Mouse (Mus musculus): ENCODE measurements at regions not wholly inside any gene's neighbourhood (a gene's known extent, or its start where the extent isn't known, plus 50 kb on each side); places are given as distances from the start of the nearest gene placed in this dataset.
A peak's percentile ranks its signal among the peaks of the same experiment; 100 is the strongest.

- Histone ChIP-seq H3K4me2 (no peak overlapping the region), H3K27ac (ENCODE audit: low read depth) (no peak overlapping the region), H3K9me3 (ENCODE audit: low read depth, low read length) (no peaks in the 10 kb centered on the region), H3K4me3 (ENCODE audit: low read depth, low read length) (no peak overlapping the region), H3K27me3 (ENCODE audit: insufficient read depth, low read length) (no peaks in the 10 kb centered on the region), H3K36me3 (ENCODE audit: insufficient read depth) (no peaks in the 10 kb centered on the region), H3K9ac (no peak overlapping the region), H3K4me1 (ENCODE audit: insufficient read depth) (no peaks in the 10 kb centered on the region)
- 2% methylated on average over 4 of the region's 4 CpGs for WGBS
- no peak for TF ChIP-seq CTCF (IDR thresholded peaks at IDR 0.05; ENCODE audit: low read depth)
- DNase-seq = no peak
- no peak for ATAC-seq (ENCODE audit: insufficient read depth)
These were observed 528.1 kb downstream of the Gm9195 start for GRCm38 (mm10) chr14:71963389-71964169.

GRCm38 (mm10) chr14:71948701-71949100 lies 542.9 kb downstream of the Gm9195 start:
- no peak for ATAC-seq (ENCODE audit: insufficient read depth)
- Histone ChIP-seq H3K27me3 (ENCODE audit: insufficient read depth, low read length) (no peaks in the 10 kb centered on the region), H3K9ac (no peak overlapping the region), H3K9me3 (ENCODE audit: low read depth, low read length) (no peaks in the 10 kb centered on the region), H3K4me2 (no peak overlapping the region), H3K36me3 (ENCODE audit: insufficient read depth) (no peaks in the 10 kb centered on the region), H3K4me3 (ENCODE audit: low read depth, low read length) (no peak overlapping the region), H3K27ac (ENCODE audit: low read depth) (no peak overlapping the region), H3K4me1 (ENCODE audit: insufficient read depth) (no peaks in the 10 kb centered on the region)
- no peak for DNase-seq
- 76% methylated on average over 2 of the region's 2 CpGs for WGBS
- TF ChIP-seq CTCF (IDR thresholded peaks at IDR 0.05; ENCODE audit: low read depth) = no peak

GRCm38 (mm10) chr14:71937157-71937485 lies 554.5 kb downstream of the Gm9195 start:
- Histone ChIP-seq H3K9ac (no peak overlapping the region), H3K9me3 (ENCODE audit: low read depth, low read length) (no peaks in the 10 kb centered on the region), H3K4me3 (ENCODE audit: low read depth, low read length) (no peak overlapping the region), H3K4me1 (ENCODE audit: insufficient read depth) (no peaks in the 10 kb centered on the region), H3K4me2 (no peak overlapping the region), H3K36me3 (ENCODE audit: insufficient read depth) (no peaks in the 10 kb centered on the region), H3K27ac (ENCODE audit: low read depth) (no peak overlapping the region), H3K27me3 (ENCODE audit: insufficient read depth, low read length) (no peaks in the 10 kb centered on the region)
- no peak for ATAC-seq (ENCODE audit: insufficient read depth)
- no peak for DNase-seq
- TF ChIP-seq CTCF (IDR thresholded peaks at IDR 0.05; ENCODE audit: low read depth) = no peak
- 84% methylated on average over 2 of the region's 2 CpGs for WGBS

GRCm38 (mm10) chr14:71936373-71937156 lies 555.1 kb downstream of the Gm9195 start:
- Histone ChIP-seq H3K4me3 (ENCODE audit: low read depth, low read length) (no peak overlapping the region), H3K4me2 (no peak overlapping the region), H3K36me3 (ENCODE audit: insufficient read depth) (no peaks in the 10 kb centered on the region), H3K4me1 (ENCODE audit: insufficient read depth) (no peaks in the 10 kb centered on the region), H3K27me3 (ENCODE audit: insufficient read depth, low read length) (no peaks in the 10 kb centered on the region), H3K9me3 (ENCODE audit: low read depth, low read length) (no peaks in the 10 kb centered on the region), H3K9ac (no peak overlapping the region), H3K27ac (ENCODE audit: low read depth) (no peak overlapping the region)
- no peak for DNase-seq
- no peak for TF ChIP-seq CTCF (IDR thresholded peaks at IDR 0.05; ENCODE audit: low read depth)
- 64% methylated on average over 6 of the region's 6 CpGs for WGBS
- no peak for ATAC-seq (ENCODE audit: insufficient read depth)

GRCm38 (mm10) chr14:71915964-71916363 lies 575.7 kb downstream of the Gm9195 start:
- no peak for TF ChIP-seq CTCF (IDR thresholded peaks at IDR 0.05; ENCODE audit: low read depth)
- no peak overlapping the region for H3K9ac ChIP-seq
- no peak overlapping the region for H3K4me2 ChIP-seq
- H3K4me1 ChIP-seq (ENCODE audit: insufficient read depth) = no peaks in the 10 kb centered on the region
- no peaks in the 10 kb centered on the region for H3K27me3 ChIP-seq (ENCODE audit: insufficient read depth, low read length)
- H3K9me3 ChIP-seq (ENCODE audit: low read depth, low read length) = no peaks in the 10 kb centered on the region
- ATAC-seq (ENCODE audit: insufficient read depth) = no peak
- no peak overlapping the region for H3K27ac ChIP-seq (ENCODE audit: low read depth)
- peak; percentile 5 for DNase-seq
- H3K36me3 ChIP-seq (ENCODE audit: insufficient read depth) = no peaks in the 10 kb centered on the region
- H3K4me3 ChIP-seq (ENCODE audit: low read depth, low read length) = no peak overlapping the region
- WGBS = 47% methylated on average over 5 of the region's 5 CpGs

- no peak overlapping the region for H3K4me3 ChIP-seq (ENCODE audit: low read depth, low read length)
- no peak overlapping the region for H3K27ac ChIP-seq (ENCODE audit: low read depth)
- H3K9me3 ChIP-seq (ENCODE audit: low read depth, low read length) = no peaks in the 10 kb centered on the region
- TF ChIP-seq CTCF (IDR thresholded peaks at IDR 0.05; ENCODE audit: low read depth) = no peak
- H3K36me3 ChIP-seq (ENCODE audit: insufficient read depth) = no peaks in the 10 kb centered on the region
- H3K27me3 ChIP-seq (ENCODE audit: insufficient read depth, low read length) = no peaks in the 10 kb centered on the region
- H3K4me1 ChIP-seq (ENCODE audit: insufficient read depth) = no peaks in the 10 kb centered on the region
- no peak overlapping the region for H3K9ac ChIP-seq
- ATAC-seq (ENCODE audit: insufficient read depth) = no peak
- DNase-seq = no peak
- WGBS = 84% methylated on average over 2 of the region's 2 CpGs
- no peak overlapping the region for H3K4me2 ChIP-seq
These were observed 580.7 kb downstream of the Gm9195 start for GRCm38 (mm10) chr14:71910936-71911335.

- no peaks in the 10 kb centered on the region for H3K27me3 ChIP-seq (ENCODE audit: insufficient read depth, low read length)
- H3K4me1 ChIP-seq (ENCODE audit: insufficient read depth) = no peaks in the 10 kb centered on the region
- no peak for ATAC-seq (ENCODE audit: insufficient read depth)
- no peaks in the 10 kb centered on the region for H3K36me3 ChIP-seq (ENCODE audit: insufficient read depth)
- no peak for DNase-seq
- WGBS = 91% methylated on average over 4 of the region's 4 CpGs
- H3K9me3 ChIP-seq (ENCODE audit: low read depth, low read length) = no peaks in the 10 kb centered on the region
- no peak overlapping the region for H3K4me3 ChIP-seq (ENCODE audit: low read depth, low read length)
- no peak overlapping the region for H3K4me2 ChIP-seq
- H3K9ac ChIP-seq = no peak overlapping the region
- no peak overlapping the region for H3K27ac ChIP-seq (ENCODE audit: low read depth)
- no peak for TF ChIP-seq CTCF (IDR thresholded peaks at IDR 0.05; ENCODE audit: low read depth)
These were observed 596.2 kb downstream of the Gm9195 start for GRCm38 (mm10) chr14:71895468-71895867.
